Mouse (Mus musculus) forebrain, embryonic 12.5 days (tissue): Measurements from ENCODE around the gene Fibin. TPM values are rescaled to one million over a fixed set of nuclear protein-coding genes. Genes with fewer than 3 reads are reported as not detected.

Source experiments
- ATAC-seq: fragments of 200-750 bp; cut with Nextera tagmentation; 2 replicates; pipeline ENCODE4 v1.8.0; 2017; ENCODE audit warnings: moderate TSS enrichment; ENCODE audit not compliant: low FRiP score
- H3K27ac ChIP-seq: fragments of 300-500 bp; sonication (generic); 2 replicates; pipeline ENCODE4 v1.5.1; 2016; ENCODE audit warnings: mild to moderate bottlenecking
- H3K27me3 ChIP-seq: fragments of 300-500 bp; sonication (generic); 2 replicates; pipeline ENCODE4 v1.6.1; 2016; ENCODE audit warnings: mild to moderate bottlenecking
- H3K36me3 ChIP-seq: fragments of 300-500 bp; sonication (generic); replicated peaks from 2 replicates; pipeline ENCODE4 v1.6.1; 2016; ENCODE audit warnings: mild to moderate bottlenecking
- H3K4me1 ChIP-seq: fragments of 300-500 bp; sonication (generic); 2 replicates; pipeline ENCODE4 v1.6.1; 2016
- H3K4me2 ChIP-seq: fragments of 300-500 bp; sonication (generic); 2 replicates; pipeline ENCODE4 v1.6.1; 2016; ENCODE audit warnings: mild to moderate bottlenecking, moderate library complexity
- H3K4me3 ChIP-seq: fragments of 300-500 bp; sonication (generic); replicated peaks from 2 replicates; pipeline ENCODE4 v1.5.1; 2016; ENCODE audit warnings: mild to moderate bottlenecking
- H3K9ac ChIP-seq: fragments of 300-500 bp; sonication (generic); 2 replicates; pipeline ENCODE4 v1.6.1; 2016; ENCODE audit warnings: mild to moderate bottlenecking
- H3K9me3 ChIP-seq: fragments of 300-500 bp; sonication (generic); 2 replicates; pipeline ENCODE4 v1.6.1; 2016
- WGBS: fragments of 180-500 bp; shearing (Covaris S2); methylation state at CpG from one replicate; pipeline ENCODE4 v1.1.7; 2016; 5-methylcytosine and 5-hydroxymethylcytosine counted together
- polyA plus RNA-seq: library from polyadenylated mRNA; unstranded; fragments of >200 nt; fragmentation: Nextera tagmentation; extraction: Ambion mirVana; gene quantifications from 2 replicates; pipeline ENCODE4 v1.2.1, GENCODE M21; 2016

Gene Fibin
- polyA plus RNA-seq, 1 experiment from 2014 or later, result 8.7 TPM

GRCm38 (mm10) chr2:110353302-110353970 lies 9.5 kb downstream of the Fibin start:
- Histone ChIP-seq H3K4me3 (no peak overlapping the region), H3K4me2 (no peak overlapping the region), H3K9me3 (no peaks in the 10 kb centered on the region), H3K27me3 (no peaks in the 10 kb centered on the region), H3K27ac (no peak overlapping the region), H3K4me1 (peaks cover 3% of the 10 kb centered on the region; the same call in 1 of the 2 replicates), H3K36me3 (no peaks in the 10 kb centered on the region), H3K9ac (no peak overlapping the region)
- ATAC-seq, result no peak
- WGBS, result 88% methylated on average over 5 of the region's 5 CpGs

- Histone ChIP-seq H3K4me2 (no peak overlapping the region), H3K9ac (no peak overlapping the region), H3K4me1 (peaks cover 3% of the 10 kb centered on the region; the same call in 1 of the 2 replicates), H3K27me3 (no peaks in the 10 kb centered on the region), H3K36me3 (no peaks in the 10 kb centered on the region), H3K27ac (no peak overlapping the region), H3K9me3 (no peaks in the 10 kb centered on the region), H3K4me3 (no peak overlapping the region)
- 38% methylated on average over 5 of the region's 5 CpGs for WGBS
- ATAC-seq, result no peak
Observed at GRCm38 (mm10) chr2:110351843-110352251, 11.1 kb downstream of the Fibin start.

GRCm38 (mm10) chr2:110351406-110351805 lies 11.6 kb downstream of the Fibin start:
- ATAC-seq, result no peak
- H3K9me3 ChIP-seq, result no peaks in the 10 kb centered on the region

GRCm38 (mm10) chr2:110328953-110329352 lies 34.0 kb downstream of the Fibin start:
- no peak overlapping the region for H3K9ac ChIP-seq
- H3K36me3 ChIP-seq, result no peaks in the 10 kb centered on the region
- no peaks in the 10 kb centered on the region for H3K27me3 ChIP-seq
- no peak overlapping the region for H3K4me3 ChIP-seq
- ATAC-seq, result no peak
- no peak overlapping the region for H3K27ac ChIP-seq
- H3K9me3 ChIP-seq, result no peaks in the 10 kb centered on the region
- no peaks in the 10 kb centered on the region for H3K4me1 ChIP-seq
- no peak overlapping the region for H3K4me2 ChIP-seq

More at GRCm38 (mm10) chr2:110351406-110351805, 11.6 kb downstream of the Fibin start:
- Histone ChIP-seq H3K36me3 (no peaks in the 10 kb centered on the region), H3K27me3 (no peaks in the 10 kb centered on the region), H3K4me1 (peaks cover 3% of the 10 kb centered on the region; the same call in 1 of the 2 replicates), H3K9ac (no peak overlapping the region), H3K4me2 (no peak overlapping the region), H3K4me3 (no peak overlapping the region), H3K27ac (no peak overlapping the region)
- 61% methylated on average over 1 of the region's 1 CpGs for WGBS

- no peaks in the 10 kb centered on the region for H3K36me3 ChIP-seq
- no peak overlapping the region for H3K4me3 ChIP-seq
- H3K9ac ChIP-seq, result no peak overlapping the region
- H3K4me2 ChIP-seq, result no peak overlapping the region
- no peaks in the 10 kb centered on the region for H3K4me1 ChIP-seq
- ATAC-seq, result no peak
- H3K9me3 ChIP-seq, result no peaks in the 10 kb centered on the region
- no peaks in the 10 kb centered on the region for H3K27me3 ChIP-seq
- 81% methylated on average over 4 of the region's 4 CpGs for WGBS
- no peak overlapping the region for H3K27ac ChIP-seq
Observed at GRCm38 (mm10) chr2:110319949-110320348, 43.0 kb downstream of the Fibin start.

- 80% methylated on average over 1 of the region's 1 CpGs for WGBS
Observed at GRCm38 (mm10) chr2:110319266-110319665, 43.7 kb downstream of the Fibin start.

GRCm38 (mm10) chr2:110318719-110319118 lies 44.3 kb downstream of the Fibin start:
- no peak for ATAC-seq
- Histone ChIP-seq H3K27me3 (no peaks in the 10 kb centered on the region), H3K4me2 (no peak overlapping the region)

More at GRCm38 (mm10) chr2:110319266-110319665, 43.7 kb downstream of the Fibin start:
- Histone ChIP-seq H3K9ac (no peak overlapping the region), H3K36me3 (no peaks in the 10 kb centered on the region), H3K4me3 (no peak overlapping the region), H3K4me1 (no peaks in the 10 kb centered on the region), H3K27ac (no peak overlapping the region), H3K9me3 (no peaks in the 10 kb centered on the region), H3K4me2 (no peak overlapping the region), H3K27me3 (no peaks in the 10 kb centered on the region)
- no peak for ATAC-seq

GRCm38 (mm10) chr2:110316116-110316883 lies 46.7 kb downstream of the Fibin start:
- H3K9me3 ChIP-seq, result no peaks in the 10 kb centered on the region
- no peaks in the 10 kb centered on the region for H3K4me1 ChIP-seq
- 36% methylated on average over 3 of the region's 3 CpGs for WGBS
- H3K4me2 ChIP-seq, result no peak overlapping the region
- H3K9ac ChIP-seq, result no peak overlapping the region
- H3K27me3 ChIP-seq, result no peaks in the 10 kb centered on the region
- H3K27ac ChIP-seq, result no peak overlapping the region
- no peak for ATAC-seq
- H3K36me3 ChIP-seq, result no peaks in the 10 kb centered on the region
- H3K4me3 ChIP-seq, result no peak overlapping the region

More at GRCm38 (mm10) chr2:110318719-110319118, 44.3 kb downstream of the Fibin start:
- 95% methylated on average over 1 of the region's 1 CpGs for WGBS
- no peaks in the 10 kb centered on the region for H3K4me1 ChIP-seq
- H3K9ac ChIP-seq, result no peak overlapping the region
- H3K27ac ChIP-seq, result no peak overlapping the region
- H3K9me3 ChIP-seq, result no peaks in the 10 kb centered on the region
- no peaks in the 10 kb centered on the region for H3K36me3 ChIP-seq
- no peak overlapping the region for H3K4me3 ChIP-seq

- Histone ChIP-seq H3K4me2 (no peak within 1 kb of the TSS), H3K4me1 (no peaks in the 10 kb centered on the region), H3K4me3 (no peak within 1 kb of the TSS), H3K27me3 (no peaks in the 10 kb centered on the region), H3K9me3 (no peaks in the 10 kb centered on the region), H3K27ac (no peak within 1 kb of the TSS), H3K36me3 (no peaks in the 10 kb centered on the region), H3K9ac (no peak within 1 kb of the TSS)
- WGBS, result 92% methylated on average over 6 of the region's 6 CpGs
- ATAC-seq, result no peak
Observed at GRCm38 (mm10) chr2:110314509-110315155, 48.4 kb downstream of the Fibin start, which contains the start of gene Bbox1. TSS of gene Bbox1 (minus strand) at chr2:110314560.

- Histone ChIP-seq H3K9ac (no peak overlapping the region), H3K9me3 (no peaks in the 10 kb centered on the region), H3K36me3 (no peaks in the 10 kb centered on the region), H3K4me3 (no peak overlapping the region), H3K4me2 (no peak overlapping the region), H3K4me1 (no peaks in the 10 kb centered on the region), H3K27me3 (no peaks in the 10 kb centered on the region), H3K27ac (no peak overlapping the region)
- ATAC-seq, result no peak
- WGBS, result 90% methylated on average over 5 of the region's 5 CpGs
Observed at GRCm38 (mm10) chr2:110314074-110314473, 48.9 kb downstream of the Fibin start.

GRCm38 (mm10) chr2:110313305-110313824 lies 49.6 kb downstream of the Fibin start:
- Histone ChIP-seq H3K27ac (no peak overlapping the region), H3K36me3 (no peaks in the 10 kb centered on the region), H3K9ac (no peak overlapping the region), H3K4me1 (no peaks in the 10 kb centered on the region), H3K4me2 (no peak overlapping the region), H3K9me3 (no peaks in the 10 kb centered on the region), H3K27me3 (no peaks in the 10 kb centered on the region), H3K4me3 (no peak overlapping the region)
- ATAC-seq, result no peak
- WGBS, result 60% methylated on average over 2 of the region's 2 CpGs
